Mouse (Mus musculus) midbrain, postnatal 0 days (tissue): Measurements from ENCODE around the gene Myl6b. TPM values are rescaled to one million over a fixed set of nuclear protein-coding genes. Genes with fewer than 3 reads are reported as not detected.

Source experiments
- ATAC-seq: fragments of 200-750 bp; cut with Nextera tagmentation; 2 replicates; pipeline ENCODE4 v1.8.0; 2017; ENCODE audit warnings: moderate number of reproducible peaks, mild to moderate bottlenecking, moderate TSS enrichment, moderate library complexity; ENCODE audit not compliant: low FRiP score
- DNase-seq: peaks from one replicate; pipeline ENCODE4 v3.0.0-alpha.2; 2015; ENCODE audit warnings: low spot score
- H3K27ac ChIP-seq: fragments of 300-500 bp; sonication (generic); 2 replicates; pipeline ENCODE4 v1.5.1; 2014; ENCODE audit warnings: low read depth, mild to moderate bottlenecking, low read length, mixed read lengths
- H3K27me3 ChIP-seq: fragments of 300-500 bp; sonication (generic); 2 replicates; pipeline ENCODE4 v1.6.1; 2014; ENCODE audit warnings: low read length, control low read depth, mixed read lengths; ENCODE audit not compliant: insufficient read depth
- H3K36me3 ChIP-seq: fragments of 300-500 bp; sonication (generic); 2 replicates; pipeline ENCODE4 v1.6.1; 2014; ENCODE audit warnings: low read length, control low read depth, mixed read lengths; ENCODE audit not compliant: insufficient read depth
- H3K4me1 ChIP-seq: fragments of 300-500 bp; sonication (generic); 2 replicates; pipeline ENCODE4 v1.6.1; 2014; ENCODE audit warnings: mild to moderate bottlenecking, control low read depth, antibody characterized with exemption, low read length, mixed read lengths; ENCODE audit not compliant: insufficient read depth
- H3K4me2 ChIP-seq: fragments of 300-500 bp; sonication (generic); 2 replicates; pipeline ENCODE4 v1.6.1; 2014; ENCODE audit warnings: low read depth, mild to moderate bottlenecking, low read length, mixed read lengths; ENCODE audit not compliant: poor library complexity, severe bottlenecking
- H3K4me3 ChIP-seq: fragments of 300-500 bp; sonication (generic); 2 replicates; pipeline ENCODE4 v1.5.1; 2014; ENCODE audit warnings: low read depth, mild to moderate bottlenecking, low read length, moderate library complexity
- H3K9ac ChIP-seq: fragments of 300-500 bp; sonication (generic); replicated peaks from 2 replicates; pipeline ENCODE4 v1.6.1; 2014; ENCODE audit warnings: mild to moderate bottlenecking, low read length, moderate library complexity, mixed read lengths; ENCODE audit not compliant: poor library complexity, severe bottlenecking
- H3K9me3 ChIP-seq: fragments of 300-500 bp; sonication (generic); 2 replicates; pipeline ENCODE4 v1.6.1; 2016; ENCODE audit warnings: low read length, control low read depth
- CTCF ChIP-seq: IDR thresholded peaks from 2 replicates; pipeline ENCODE4 v1.5.1; 2016; ENCODE audit warnings: antibody characterized with exemption, mild to moderate bottlenecking
- WGBS: fragments of 180-500 bp; shearing (Covaris S2); extraction: QIAGEN DNeasy Blood & Tissue Kit; methylation state at CpG from one replicate; pipeline ENCODE4 v1.1.7; 2014; 5-methylcytosine and 5-hydroxymethylcytosine counted together
- polyA plus RNA-seq: library from polyadenylated mRNA; unstranded; fragments of >200 nt; fragmentation: Nextera tagmentation; extraction: Ambion mirVana; gene quantifications from 2 replicates; pipeline ENCODE4 v1.2.1, GENCODE M21; 2015
- total RNA-seq: library from RNA; depleted of rRNA; stranded (reverse); fragments of >200 nt; gene quantifications from 2 replicates; pipeline ENCODE4 v1.2.3, GENCODE M21; 2014

Gene Myl6b
- total and polyA plus RNA-seq, 2 experiments from 2014 or later: 4.9 to 24.6 TPM

- Histone ChIP-seq H3K36me3 (0 out of 2 replicates have a peak, but pooled peaks cover 6% of the 10 kb centered on the region), H3K4me3 (peak overlapping the region; percentile 71), H3K27ac (no peak overlapping the region), H3K27me3 (peaks cover 3% of the 10 kb centered on the region; the same call in 1 of the 2 replicates), H3K9me3 (no peaks in the 10 kb centered on the region), H3K4me1 (no peaks in the 10 kb centered on the region; the same call in 1 of the 2 replicates), H3K9ac (peak overlapping the region; percentile 65), H3K4me2 (peak overlapping the region; percentile 100)
- ATAC-seq: no peak
- WGBS: 9% methylated on average over 11 of the region's 11 CpGs
- no peak for DNase-seq
- TF ChIP-seq CTCF: no peak
Observed at GRCm38 (mm10) chr10:128524111-128524731, 25.7 kb upstream of the Myl6b start.

DNA sequence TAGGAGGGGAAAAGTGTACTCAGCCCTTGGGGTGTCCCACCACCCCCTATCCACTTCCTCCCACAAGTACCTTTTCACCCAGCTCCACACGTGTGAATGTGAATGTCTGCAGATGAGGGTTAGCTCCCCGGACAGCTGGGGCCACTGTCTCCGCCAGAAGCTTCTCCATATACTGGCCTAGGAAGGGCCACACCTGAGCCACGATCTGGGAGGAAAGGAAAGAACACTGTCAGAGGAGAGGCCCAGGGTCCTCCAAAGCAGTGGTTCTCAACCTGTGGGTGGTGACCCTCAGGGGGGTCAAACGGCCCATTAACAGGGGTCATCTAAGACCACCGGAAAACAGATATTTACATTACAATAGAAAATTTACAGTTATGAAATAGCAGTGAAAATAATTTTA lies 23.9 kb upstream of the Myl6b start:
- Histone ChIP-seq H3K4me3 (no peak overlapping the region), H3K36me3 (peaks cover 6% of the 10 kb centered on the region; the same call in 1 of the 2 replicates), H3K27me3 (peaks cover 3% of the 10 kb centered on the region; the same call in 1 of the 2 replicates), H3K4me2 (no peak overlapping the region), H3K9me3 (no peaks in the 10 kb centered on the region), H3K27ac (no peak overlapping the region), H3K4me1 (no peaks in the 10 kb centered on the region; the same call in 1 of the 2 replicates), H3K9ac (no peak overlapping the region)
- ATAC-seq: no peak
- 81% methylated on average over 6 of the region's 6 CpGs for WGBS
- no peak for DNase-seq
- no peak for TF ChIP-seq CTCF

DNA sequence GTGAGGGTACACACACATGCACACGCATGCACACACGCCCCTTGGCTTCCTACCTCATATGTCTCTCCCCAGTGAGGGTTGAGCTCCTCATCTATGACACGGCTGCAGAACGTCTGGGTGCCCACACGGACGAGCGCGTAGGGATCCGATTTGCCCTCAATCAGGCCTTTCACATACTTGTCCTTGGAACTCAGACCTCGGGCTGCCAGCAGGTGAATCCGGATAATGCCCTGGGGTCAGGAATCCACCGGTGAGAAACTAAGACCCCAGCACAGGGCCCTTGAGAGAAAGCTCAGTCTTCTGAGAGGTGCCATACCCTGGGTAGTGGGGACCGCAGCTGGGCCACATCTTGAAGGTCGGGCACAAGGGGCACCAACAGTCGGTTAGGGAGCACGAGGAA lies 22.1 kb upstream of the Myl6b start:
- 87% methylated on average over 16 of the region's 16 CpGs for WGBS
- Histone ChIP-seq H3K4me3 (no peak overlapping the region), H3K4me1 (no peaks in the 10 kb centered on the region; the same call in 1 of the 2 replicates), H3K9me3 (no peaks in the 10 kb centered on the region), H3K9ac (0 out of 2 replicates have a peak overlapping the region, but pooled peaks have one; percentile 13), H3K27ac (no peak overlapping the region), H3K27me3 (peaks cover 8% of the 10 kb centered on the region; the same call in 1 of the 2 replicates), H3K4me2 (no peak overlapping the region), H3K36me3 (peaks cover 6% of the 10 kb centered on the region; the same call in 1 of the 2 replicates)
- TF ChIP-seq CTCF: no peak
- ATAC-seq (no peak), DNase-seq (no peak)

- H3K27me3 ChIP-seq: peaks cover 5% of the 10 kb centered on the region; the same call in 1 of the 2 replicates
- 68% methylated on average over 7 of the region's 7 CpGs for WGBS
- no peak for ATAC-seq
- DNase-seq: peak; percentile 64
- H3K9me3 ChIP-seq: no peaks in the 10 kb centered on the region
- H3K9ac ChIP-seq: no peak overlapping the region
- TF ChIP-seq CTCF: peak; percentile 60
- no peak overlapping the region for H3K4me2 ChIP-seq
- H3K4me1 ChIP-seq: no peaks in the 10 kb centered on the region
- H3K36me3 ChIP-seq: peaks cover 9% of the 10 kb centered on the region; the same call in 1 of the 2 replicates
- H3K4me3 ChIP-seq: no peak overlapping the region
- H3K27ac ChIP-seq: no peak overlapping the region
Observed at GRCm38 (mm10) chr10:128518833-128519232, 20.3 kb upstream of the Myl6b start.

- Histone ChIP-seq H3K4me3 (no peak overlapping the region), H3K27ac (no peak overlapping the region), H3K9me3 (no peaks in the 10 kb centered on the region), H3K36me3 (peaks cover 9% of the 10 kb centered on the region; the same call in 1 of the 2 replicates), H3K27me3 (peaks cover 5% of the 10 kb centered on the region; the same call in 1 of the 2 replicates), H3K9ac (no peak overlapping the region), H3K4me1 (no peaks in the 10 kb centered on the region), H3K4me2 (no peak overlapping the region)
- ATAC-seq (no peak), DNase-seq (no peak)
- TF ChIP-seq CTCF: no peak
- 33% methylated on average over 6 of the region's 6 CpGs for WGBS
Observed at GRCm38 (mm10) chr10:128516677-128517076, 18.2 kb upstream of the Myl6b start.

GRCm38 (mm10) chr10:128516029-128516428 lies 17.5 kb upstream of the Myl6b start:
- no peak for ATAC-seq
- Histone ChIP-seq H3K9me3 (no peaks in the 10 kb centered on the region), H3K4me2 (no peak overlapping the region), H3K4me3 (peak overlapping the region; percentile 6; the same call in 1 of the 2 replicates), H3K27me3 (peaks cover 5% of the 10 kb centered on the region; the same call in 1 of the 2 replicates), H3K27ac (no peak overlapping the region), H3K36me3 (peaks cover 12% of the 10 kb centered on the region; the same call in 1 of the 2 replicates), H3K9ac (no peak overlapping the region), H3K4me1 (no peaks in the 10 kb centered on the region)
- WGBS: 28% methylated on average over 20 of the region's 20 CpGs
- no peak for TF ChIP-seq CTCF
- no peak for DNase-seq
